Mouse (Mus musculus) heart, postnatal 0 days (tissue): ENCODE results near the gene Grifin.

Experiments
- CTCF ChIP-seq: IDR thresholded peaks from 2 replicates; pipeline ENCODE4 v1.5.1; 2016; ENCODE audit warnings: antibody characterized with exemption, control low read depth, low read depth
- EP300 ChIP-seq: IDR thresholded peaks from 2 replicates; pipeline ENCODE4 v1.6.1; 2016; ENCODE audit warnings: antibody characterized with exemption, low read depth

DNA sequence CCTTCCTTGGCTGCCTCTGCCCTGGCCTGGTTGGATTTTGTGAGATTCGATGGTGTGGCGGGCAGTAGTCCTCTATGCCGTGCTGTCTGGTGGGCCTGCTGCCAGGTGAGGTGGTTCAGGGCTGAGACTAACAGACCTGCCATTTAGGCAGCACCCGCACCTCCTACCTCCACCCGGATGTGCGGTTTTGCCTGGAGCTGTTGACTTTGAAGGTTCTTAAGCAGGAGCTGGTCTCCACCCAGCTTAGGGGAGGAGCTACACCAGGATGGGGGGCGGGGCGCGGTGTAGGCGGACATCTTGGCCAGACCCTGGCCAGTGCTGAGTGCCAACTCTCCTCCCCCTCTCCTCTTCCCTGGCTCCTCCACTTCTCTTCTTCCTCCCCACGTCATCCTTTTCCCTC, 2.5 kb upstream of the Grifin start:
- no peak for TF ChIP-seq CTCF
- no peak for TF ChIP-seq EP300
